Mouse (Mus musculus) embryonic facial prominence, embryonic 10.5 days (tissue): ENCODE results near the gene Aktip. TPM values are rescaled to one million over a fixed set of nuclear protein-coding genes. Genes with fewer than 3 reads are reported as not detected.
A peak's percentile ranks its signal among the peaks of the same experiment; 100 is the strongest.

Source experiments
- DNase-seq: peaks from one replicate; pipeline ENCODE4 v3.0.0-alpha.2; 2017; ENCODE audit warnings: low spot score
- H3K27ac ChIP-seq: fragments of 300-500 bp; sonication (generic); replicated peaks from 2 replicates; pipeline ENCODE4 v1.5.1; 2016; ENCODE audit warnings: mild to moderate bottlenecking
- H3K27me3 ChIP-seq: fragments of 300-500 bp; sonication (generic); replicated peaks from 2 replicates; pipeline ENCODE4 v1.6.1; 2016; ENCODE audit warnings: low read depth, mild to moderate bottlenecking; ENCODE audit not compliant: poor library complexity, severe bottlenecking
- H3K36me3 ChIP-seq: fragments of 300-500 bp; sonication (generic); replicated peaks from 2 replicates; pipeline ENCODE4 v1.6.1; 2016; ENCODE audit warnings: mild to moderate bottlenecking, moderate library complexity
- H3K4me1 ChIP-seq: fragments of 300-500 bp; sonication (generic); 2 replicates; pipeline ENCODE4 v1.6.1; 2016
- H3K4me3 ChIP-seq: fragments of 300-500 bp; sonication (generic); 2 replicates; pipeline ENCODE4 v1.5.1; 2016; ENCODE audit warnings: mild to moderate bottlenecking, moderate library complexity
- H3K9me3 ChIP-seq: fragments of 300-500 bp; sonication (generic); 2 replicates; pipeline ENCODE4 v1.6.1; 2016; ENCODE audit warnings: mild to moderate bottlenecking
- WGBS: fragments of 180-500 bp; shearing (Covaris S2); methylation state at CpG from one replicate; pipeline ENCODE4 v1.1.7; 2016; 5-methylcytosine and 5-hydroxymethylcytosine counted together
- polyA plus RNA-seq: library from polyadenylated mRNA; unstranded; fragments of >200 nt; fragmentation: Nextera tagmentation; extraction: Ambion mirVana; gene quantifications from 2 replicates; pipeline ENCODE4 v1.2.1, GENCODE M21; 2016

Gene Aktip
- polyA plus RNA-seq, 1 experiment from 2014 or later: 60.0 TPM

- no peaks in the 10 kb centered on the region for H3K27me3 ChIP-seq
- 81% methylated on average over 3 of the region's 3 CpGs for WGBS
- no peaks in the 10 kb centered on the region for H3K4me1 ChIP-seq
- H3K27ac ChIP-seq: no peak overlapping the region
- 0 out of 2 replicates have a peak, but pooled peaks cover 11% of the 10 kb centered on the region for H3K36me3 ChIP-seq
- no peaks in the 10 kb centered on the region for H3K9me3 ChIP-seq
- no peak for DNase-seq
- no peak overlapping the region for H3K4me3 ChIP-seq
These were observed 14.5 kb upstream of the Aktip start for GRCm38 (mm10) chr8:91214287-91214686.

- no peak for DNase-seq
- 0 out of 2 replicates have a peak, but pooled peaks cover 3% of the 10 kb centered on the region for H3K36me3 ChIP-seq
- H3K27me3 ChIP-seq: no peaks in the 10 kb centered on the region
- H3K4me3 ChIP-seq: no peak overlapping the region
- H3K4me1 ChIP-seq: no peaks in the 10 kb centered on the region
- H3K27ac ChIP-seq: no peak overlapping the region
- no peaks in the 10 kb centered on the region for H3K9me3 ChIP-seq
- 94% methylated on average over 2 of the region's 2 CpGs for WGBS
These were observed 13.2 kb upstream of the Aktip start for GRCm38 (mm10) chr8:91212948-91213347.

GRCm38 (mm10) chr8:91209658-91210057 is 9.9 kb upstream of the Aktip start:
- Histone ChIP-seq H3K4me1 (no peaks in the 10 kb centered on the region), H3K4me3 (no peak overlapping the region), H3K9me3 (no peaks in the 10 kb centered on the region), H3K36me3 (no peaks in the 10 kb centered on the region), H3K27me3 (no peaks in the 10 kb centered on the region), H3K27ac (no peak overlapping the region)
- DNase-seq: no peak
- 87% methylated on average over 3 of the region's 3 CpGs for WGBS

GRCm38 (mm10) chr8:91207676-91208075 is 7.9 kb upstream of the Aktip start:
- no peaks in the 10 kb centered on the region for H3K27me3 ChIP-seq
- H3K36me3 ChIP-seq: no peaks in the 10 kb centered on the region
- H3K4me1 ChIP-seq: no peaks in the 10 kb centered on the region
- H3K27ac ChIP-seq: no peak overlapping the region
- DNase-seq: no peak
- no peak overlapping the region for H3K4me3 ChIP-seq
- 84% methylated on average over 2 of the region's 2 CpGs for WGBS
- no peaks in the 10 kb centered on the region for H3K9me3 ChIP-seq

- H3K27me3 ChIP-seq: no peaks in the 10 kb centered on the region
- DNase-seq: no peak
- no peaks in the 10 kb centered on the region for H3K36me3 ChIP-seq
- H3K4me3 ChIP-seq: no peak overlapping the region
- 86% methylated on average over 6 of the region's 6 CpGs for WGBS
- no peaks in the 10 kb centered on the region for H3K4me1 ChIP-seq
- H3K9me3 ChIP-seq: no peaks in the 10 kb centered on the region
- no peak overlapping the region for H3K27ac ChIP-seq
These were observed 6.1 kb upstream of the Aktip start for GRCm38 (mm10) chr8:91205897-91206296.

GRCm38 (mm10) chr8:91201184-91201583 is 1.4 kb upstream of the Aktip start:
- no peak overlapping the region for H3K4me3 ChIP-seq
- no peaks in the 10 kb centered on the region for H3K27me3 ChIP-seq
- H3K27ac ChIP-seq: no peak overlapping the region
- WGBS: 62% methylated on average over 2 of the region's 2 CpGs
- 0 out of 2 replicates have a peak, but pooled peaks cover 2% of the 10 kb centered on the region for H3K4me1 ChIP-seq
- no peaks in the 10 kb centered on the region for H3K36me3 ChIP-seq
- no peak for DNase-seq
- no peaks in the 10 kb centered on the region for H3K9me3 ChIP-seq

GRCm38 (mm10) chr8:91198036-91198435 is 1.7 kb downstream of the Aktip start:
- Histone ChIP-seq H3K27me3 (peaks cover 21% of the 10 kb centered on the region), H3K36me3 (no peaks in the 10 kb centered on the region), H3K4me1 (0 out of 2 replicates have a peak, but pooled peaks cover 3% of the 10 kb centered on the region), H3K9me3 (no peaks in the 10 kb centered on the region), H3K27ac (no peak overlapping the region), H3K4me3 (no peak overlapping the region)
- 85% methylated on average over 3 of the region's 3 CpGs for WGBS
- DNase-seq: no peak

- no peak for DNase-seq
- WGBS: 89% methylated on average over 5 of the region's 5 CpGs
- H3K27ac ChIP-seq: no peak overlapping the region
- no peaks in the 10 kb centered on the region for H3K9me3 ChIP-seq
- H3K4me3 ChIP-seq: no peak overlapping the region
- no peaks in the 10 kb centered on the region for H3K36me3 ChIP-seq
- H3K4me1 ChIP-seq: 0 out of 2 replicates have a peak, but pooled peaks cover 3% of the 10 kb centered on the region
- H3K27me3 ChIP-seq: peaks cover 28% of the 10 kb centered on the region
These were observed 2.5 kb downstream of the Aktip start for GRCm38 (mm10) chr8:91197233-91197632.

- H3K9me3 ChIP-seq: no peaks in the 10 kb centered on the region
- H3K36me3 ChIP-seq: no peaks in the 10 kb centered on the region
- H3K27ac ChIP-seq: no peak overlapping the region
- 76% methylated on average over 12 of the region's 12 CpGs for WGBS
- no peak for DNase-seq
- H3K27me3 ChIP-seq: peaks cover 34% of the 10 kb centered on the region
- no peak overlapping the region for H3K4me3 ChIP-seq
- 0 out of 2 replicates have a peak, but pooled peaks cover 3% of the 10 kb centered on the region for H3K4me1 ChIP-seq
These were observed 3.1 kb downstream of the Aktip start for GRCm38 (mm10) chr8:91196661-91197060.

- WGBS: 85% methylated on average over 2 of the region's 2 CpGs
These were observed 5.7 kb downstream of the Aktip start for GRCm38 (mm10) chr8:91194081-91194480.

GRCm38 (mm10) chr8:91192941-91193340 is 6.8 kb downstream of the Aktip start:
- no peak for DNase-seq
- H3K4me3 ChIP-seq: no peak overlapping the region
- no peaks in the 10 kb centered on the region for H3K9me3 ChIP-seq
- no peaks in the 10 kb centered on the region for H3K36me3 ChIP-seq
- 84% methylated on average over 5 of the region's 5 CpGs for WGBS
- H3K27me3 ChIP-seq: peaks cover 69% of the 10 kb centered on the region
- H3K4me1 ChIP-seq: peaks cover 12% of the 10 kb centered on the region
- no peak overlapping the region for H3K27ac ChIP-seq

More at GRCm38 (mm10) chr8:91194081-91194480, 5.7 kb downstream of the Aktip start:
- Histone ChIP-seq H3K4me3 (no peak overlapping the region), H3K9me3 (no peaks in the 10 kb centered on the region), H3K27ac (no peak overlapping the region), H3K4me1 (peaks cover 12% of the 10 kb centered on the region), H3K36me3 (no peaks in the 10 kb centered on the region), H3K27me3 (peaks cover 57% of the 10 kb centered on the region)
- no peak for DNase-seq

- WGBS: 6% methylated on average over 17 of the region's 17 CpGs
- Histone ChIP-seq H3K27me3 (peaks cover 69% of the 10 kb centered on the region), H3K9me3 (no peaks in the 10 kb centered on the region), H3K4me1 (peaks cover 15% of the 10 kb centered on the region), H3K27ac (peak overlapping the region; percentile 82), H3K4me3 (peak overlapping the region; percentile 43), H3K36me3 (no peaks in the 10 kb centered on the region)
- peak; percentile 85 for DNase-seq
These were observed 8.9 kb downstream of the Aktip start for GRCm38 (mm10) chr8:91190816-91191340.

- Histone ChIP-seq H3K27me3 (peaks cover 48% of the 10 kb centered on the region), H3K4me3 (no peak overlapping the region), H3K27ac (no peak overlapping the region), H3K9me3 (no peaks in the 10 kb centered on the region; the same call in 1 of the 2 replicates), H3K36me3 (no peaks in the 10 kb centered on the region), H3K4me1 (peaks cover 16% of the 10 kb centered on the region)
- DNase-seq: no peak
- 66% methylated on average over 11 of the region's 11 CpGs for WGBS
These were observed 11.6 kb downstream of the Aktip start for GRCm38 (mm10) chr8:91188152-91188551.
